Mouse (Mus musculus) left cerebral cortex, adult 8-10 months (tissue): ENCODE measurements around the gene Mettl3. TPM values are rescaled to one million over a fixed set of nuclear protein-coding genes. Genes with fewer than 3 reads are reported as not detected.
A peak's percentile ranks its signal among the peaks of the same experiment; 100 is the strongest.

Experiments
- DNase-seq, 2 experiments: peaks; one replicate each; pipeline ENCODE4 v3.0.0; 2022; ENCODE audit warnings: low spot score in 2 of 2
- total RNA-seq, 4 experiments: library from RNA; stranded (reverse); gene quantifications; 2 replicates each; pipeline ENCODE4 v1.2.4; 2022

The Mettl3 gene
- total RNA-seq, 4 experiments from 2014 or later: 30.0 to 35.0 (median 32.4) TPM

DNA sequence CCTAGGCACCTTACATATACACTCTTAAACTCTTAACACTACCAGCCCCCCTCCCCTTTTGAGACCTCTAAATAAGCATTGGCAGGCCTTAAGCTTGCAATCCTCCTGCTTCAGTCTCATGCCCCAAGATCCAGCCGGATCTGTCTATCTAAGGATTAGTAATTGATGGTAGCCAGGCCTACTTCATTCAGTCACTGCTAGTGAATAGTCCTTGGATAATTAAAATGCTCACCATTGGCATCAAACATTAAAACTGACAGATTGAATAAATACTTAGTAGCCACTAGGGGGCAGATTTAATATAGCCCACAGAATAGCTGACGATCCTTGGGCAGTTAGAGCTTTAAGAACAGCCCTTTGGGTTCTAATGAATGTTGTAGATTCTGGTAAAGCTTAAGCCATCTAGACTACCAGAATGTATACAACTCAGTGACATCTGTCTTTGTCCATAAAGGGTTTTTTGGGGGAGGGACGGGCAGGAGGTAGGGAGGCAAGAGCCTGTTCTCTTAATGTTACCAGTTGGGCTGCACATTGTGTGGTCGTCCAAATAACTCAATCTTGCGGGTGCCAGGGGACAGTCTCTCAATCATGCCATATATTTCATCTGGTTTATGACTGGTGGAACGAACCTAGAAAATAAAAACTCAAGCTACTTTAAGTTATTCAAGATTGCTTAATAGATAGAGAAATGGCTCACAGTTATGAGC lies 9.2 kb downstream of the Mettl3 start:
- no peak for DNase-seq

DNA sequence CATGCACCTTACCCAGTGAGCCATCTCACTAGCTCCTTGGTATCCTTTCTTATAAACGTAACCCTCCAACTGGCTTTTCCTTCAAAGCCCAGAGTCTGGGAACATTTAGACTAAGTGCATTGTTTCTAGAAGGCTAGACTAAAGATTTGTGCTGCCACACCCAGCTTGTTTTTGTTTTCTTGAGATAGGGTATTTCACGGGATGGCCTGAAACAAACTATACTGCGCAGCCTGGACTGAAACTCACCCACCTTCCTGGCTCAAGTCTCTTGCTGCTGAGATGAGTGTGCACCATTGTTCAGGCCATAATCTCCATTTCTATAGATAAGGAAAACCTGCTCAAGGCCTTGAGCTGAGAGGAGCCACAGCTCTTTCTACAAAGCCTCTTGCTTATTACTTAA lies 20.7 kb downstream of the Mettl3 start:
- DNase-seq: no peak

DNA sequence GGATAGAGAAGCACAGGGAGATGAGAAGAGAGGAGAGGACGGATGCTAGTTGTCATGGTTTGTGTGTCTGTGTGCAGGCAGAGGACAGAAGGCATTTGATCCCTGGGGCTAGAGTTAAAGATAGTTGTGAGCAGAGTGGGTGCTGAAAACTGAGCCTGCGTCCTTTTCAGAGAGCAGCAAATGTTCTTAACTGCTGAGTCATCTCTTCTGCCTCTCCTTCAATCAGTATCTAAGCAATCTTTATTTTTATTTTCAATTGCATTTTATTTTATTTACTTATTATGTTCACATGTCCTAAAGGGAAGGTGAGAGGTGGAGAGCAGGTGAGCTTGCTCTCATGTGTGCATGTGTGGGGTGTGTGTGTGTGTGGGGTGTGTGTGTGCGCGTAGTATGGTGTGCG lies 21.3 kb downstream of the Mettl3 start:
- DNase-seq: no peak

GRCm38 (mm10) chr14:52279747-52280120 lies 25.2 kb downstream of the Mettl3 start:
- no peak for DNase-seq

DNA sequence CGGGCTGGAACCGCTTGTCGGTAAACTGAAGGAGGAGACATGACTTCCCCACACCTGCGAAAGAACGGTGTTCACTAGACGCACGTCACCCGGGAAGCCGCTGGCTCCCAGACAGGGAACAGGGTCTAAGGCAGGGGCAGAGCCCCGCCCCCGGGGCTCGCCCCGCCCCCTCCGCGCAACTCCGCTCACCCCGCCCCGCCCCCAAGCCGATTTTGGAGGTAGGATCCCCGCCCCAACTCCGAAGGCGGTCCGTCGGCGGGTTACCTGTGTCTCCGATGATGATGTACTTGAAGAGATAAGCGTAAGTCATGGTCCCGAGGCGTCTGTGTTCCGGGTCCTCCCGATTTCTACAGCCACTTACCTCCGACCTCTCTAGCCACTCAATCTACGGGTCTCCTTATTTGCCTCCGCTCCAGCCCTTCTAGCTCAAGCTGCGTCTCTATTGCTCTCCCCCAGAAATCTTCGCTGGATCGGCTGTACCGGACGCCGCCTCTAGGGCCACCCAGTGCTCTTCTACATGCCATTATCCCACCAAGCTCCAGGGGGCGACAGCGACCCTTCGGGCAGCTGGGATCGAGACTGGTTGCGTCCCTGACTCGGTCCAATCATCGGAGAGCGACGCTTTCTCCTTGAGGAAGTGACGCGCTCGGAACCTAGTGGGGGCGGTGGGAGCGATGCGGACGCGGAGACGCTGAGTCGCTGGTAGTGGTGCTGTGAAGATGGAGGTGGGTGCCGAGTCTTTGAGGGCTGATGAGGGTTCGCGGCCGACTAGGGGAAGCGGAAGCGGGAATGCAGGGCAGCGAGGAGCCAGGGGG lies 25.8 kb downstream of the Mettl3 start, which contains the start of the genes Tox4 and Rab2b:
TSS of gene Tox4 (plus strand) at position 215 of the 815 bp plus-strand sequence.
TSS of gene Rab2b (minus strand) at position 614 of the 815 bp plus-strand sequence.
- peak; percentile 97 to 98 for DNase-seq

DNA sequence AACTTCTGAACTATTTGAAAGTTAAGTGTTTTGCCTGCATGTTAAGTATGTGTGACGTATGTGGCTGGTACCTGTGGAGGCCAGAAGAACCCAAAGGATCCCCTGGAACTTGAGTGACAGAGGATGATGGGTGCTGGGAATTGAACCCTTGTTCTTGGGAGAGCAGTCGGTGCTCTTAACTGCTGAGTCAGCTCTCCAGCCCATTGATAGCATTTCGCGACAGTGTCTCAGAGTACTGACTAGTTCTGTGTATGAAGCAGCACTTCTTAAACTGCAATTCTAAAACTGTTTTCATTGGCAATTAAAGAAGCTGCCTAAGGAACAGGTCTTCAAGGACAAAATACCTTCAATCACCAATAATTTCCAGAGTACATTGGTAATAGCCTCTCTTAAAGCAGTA lies 27.7 kb downstream of the Mettl3 start:
- DNase-seq: no peak

DNA sequence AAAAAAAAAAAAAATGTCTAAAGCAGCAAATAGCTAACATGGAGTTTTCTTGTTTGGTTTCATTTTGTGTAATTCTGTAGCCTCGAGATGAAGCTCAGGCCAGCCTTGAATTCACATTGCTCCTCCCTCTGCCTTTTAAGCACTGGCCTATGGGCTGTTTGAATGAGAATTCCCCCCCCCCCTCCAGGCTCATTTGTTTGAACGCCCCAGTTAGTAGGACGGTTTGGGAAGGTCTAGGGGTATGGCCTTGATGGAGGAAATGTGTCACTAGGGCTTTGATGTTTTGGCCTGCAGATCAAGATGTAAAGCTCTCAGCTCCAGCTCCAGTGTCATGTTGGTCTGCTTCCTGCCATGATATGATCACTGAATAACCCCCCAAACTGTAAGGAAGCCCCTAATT lies 32.1 kb downstream of the Mettl3 start:
- DNase-seq: no peak

- DNase-seq: peak; percentile 95 to 98
Observed at GRCm38 (mm10) chr14:52257484-52258213, 47.3 kb downstream of the Mettl3 start, which contains the start of gene Chd8. Gene Chd8 (minus strand): TSS chr14:52257780.

DNA sequence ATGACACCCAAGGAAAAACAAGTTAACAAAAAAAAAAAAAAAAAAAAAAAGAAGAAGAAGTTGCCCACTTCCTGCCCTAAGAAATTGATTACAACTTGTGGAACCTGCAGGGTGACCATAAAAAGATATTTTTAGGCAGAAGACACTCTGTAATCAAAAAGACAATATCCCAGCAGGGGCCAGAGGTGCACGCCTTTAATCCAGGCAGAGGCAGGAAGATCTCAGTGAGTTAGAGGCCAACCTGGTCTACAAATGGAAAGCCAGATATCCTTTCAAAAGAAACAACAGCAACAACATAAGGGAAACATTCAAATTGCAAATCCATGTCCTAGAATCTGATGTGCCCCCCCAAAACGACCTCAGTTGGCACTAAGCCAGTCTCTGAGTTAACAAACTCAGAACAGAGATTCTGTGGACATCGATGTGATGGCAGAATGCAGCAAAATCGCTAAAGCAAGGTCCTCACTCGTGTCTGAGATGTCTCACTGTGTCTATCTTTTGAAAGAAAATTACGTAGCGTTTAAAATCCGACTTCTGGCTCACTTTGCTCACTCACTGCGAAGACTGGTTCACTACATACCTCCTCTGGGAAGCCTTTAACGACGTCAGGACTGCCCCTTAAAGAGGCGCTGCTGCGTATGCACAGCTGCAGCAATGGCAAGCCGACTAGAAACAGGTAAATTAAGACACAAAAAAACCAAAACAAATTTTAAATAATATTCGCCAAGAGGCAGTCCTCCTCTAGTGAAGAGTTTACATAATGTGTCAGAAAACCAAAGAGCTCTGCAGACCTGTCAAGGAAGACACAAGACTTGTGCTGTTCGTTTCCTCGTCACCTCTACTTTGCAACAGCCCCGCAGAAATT lies 48.4 kb downstream of the Mettl3 start:
- DNase-seq: no peak

- DNase-seq: no peak
Observed at GRCm38 (mm10) chr14:52246129-52246528, 58.8 kb downstream of the Mettl3 start.

Other genes starting within 250 kb of the Mettl3 start
- 100 to 1,000 TPM; 182 to 218 (median 204) TPM for gene Hnrnpc, start 201.1 kb downstream of the Mettl3 start, total RNA-seq
- 1 to 10 TPM in 3 of 4 experiments, under 1 TPM in 1; 0.91 to 3.1 (median 2.6) TPM for gene Rpgrip1, start 194.4 kb downstream of the Mettl3 start, total RNA-seq
- 10 to 100 TPM; 59.0 to 62.8 (median 60.4) TPM for gene Supt16, start 107.7 kb downstream of the Mettl3 start, total RNA-seq
- 100 to 1,000 TPM; 103 to 130 (median 111) TPM for gene Chd8, start 47.3 kb downstream of the Mettl3 start, total RNA-seq
- gene Tox4, start 26.0 kb downstream of the Mettl3 start, total RNA-seq: 10 to 100 TPM; 57.5 to 72.6 (median 62.7) TPM
- 10 to 100 TPM; 34.9 to 41.4 (median 38.6) TPM for gene Rab2b, start 25.6 kb downstream of the Mettl3 start, total RNA-seq
- 10 to 100 TPM; 36.6 to 43.7 (median 40.9) TPM for gene Sall2, start 23.6 kb upstream of the Mettl3 start, total RNA-seq
- gene Olfr1513, start 51.3 kb upstream of the Mettl3 start, total RNA-seq: not detected
- not detected for gene Olfr1512, start 74.0 kb upstream of the Mettl3 start, total RNA-seq
- gene Olfr1511, start 92.3 kb upstream of the Mettl3 start, total RNA-seq: not detected
- gene Olfr1510, start 109.2 kb upstream of the Mettl3 start, total RNA-seq: not detected
- not detected for gene Olfr1509, start 137.9 kb upstream of the Mettl3 start, total RNA-seq
- gene Olfr1508, start 162.4 kb upstream of the Mettl3 start, total RNA-seq: under 1 TPM in 1 of 4 experiments, not detected in 3; 0.08 TPM
- under 1 TPM in 1 of 4 experiments, not detected in 3; 0.98 TPM for gene Olfr1507, start 190.6 kb upstream of the Mettl3 start, total RNA-seq